Mouse (Mus musculus): ENCODE data around the gene Bspry. TPM values are rescaled to one million over a fixed set of nuclear protein-coding genes. Genes with fewer than 3 reads are reported as not detected.

Bspry gene
- polyA plus RNA-seq, 1 experiment from 2014 or later, result 0.85 TPM

- Histone ChIP-seq H3K36me3 (no peaks in the 10 kb centered on the region), H3K4me3 (no peak overlapping the region), H3K27me3 (no peaks in the 10 kb centered on the region), H3K4me2 (replicated peaks) (no peak overlapping the region), H3K9ac (replicated peaks) (no peak overlapping the region), H3K4me1 (peaks cover 5% of the 10 kb centered on the region; the same call in 1 of the 2 replicates), H3K9me3 (no peaks in the 10 kb centered on the region), H3K27ac (replicated peaks) (no peak overlapping the region)
- ATAC-seq (replicated peaks), result no peak
Measured at GRCm38 (mm10) chr4:62544801-62545200, 64.9 kb downstream of the Bspry start.

Other genes starting within 250 kb of the Bspry start
- 20.4 TPM in 2 replicates for gene Zfp37, start 249.0 kb upstream of the Bspry start, polyA plus RNA-seq (2015; fragmentation: Nextera tagmentation; extraction: Ambion mirVana)
- 11.1 and 11.8 TPM in 2 replicates for gene Slc31a2, start 217.5 kb upstream of the Bspry start, polyA plus RNA-seq (2015; fragmentation: Nextera tagmentation; extraction: Ambion mirVana)
- 22.8 and 23.6 TPM in 2 replicates for gene Fkbp15, start 119.5 kb upstream of the Bspry start, polyA plus RNA-seq (2015; fragmentation: Nextera tagmentation; extraction: Ambion mirVana)
- gene Slc31a1, start 119.3 kb upstream of the Bspry start, polyA plus RNA-seq (2015; fragmentation: Nextera tagmentation; extraction: Ambion mirVana), result 39.2 and 40.4 TPM in 2 replicates
- 104 and 125 TPM in 2 replicates for gene Cdc26, start 71.4 kb upstream of the Bspry start, polyA plus RNA-seq (2015; fragmentation: Nextera tagmentation; extraction: Ambion mirVana)
- gene Prpf4, start 71.3 kb upstream of the Bspry start, polyA plus RNA-seq (2015; fragmentation: Nextera tagmentation; extraction: Ambion mirVana), result 17.8 and 19.5 TPM in 2 replicates
- 0.32 TPM in 1 of 2 replicates, not detected in the other for gene Rnf183, start 44.8 kb upstream of the Bspry start, polyA plus RNA-seq (2015; fragmentation: Nextera tagmentation; extraction: Ambion mirVana)
- 9.9 and 11.5 TPM in 2 replicates for gene Wdr31, start 9.2 kb upstream of the Bspry start, polyA plus RNA-seq (2015; fragmentation: Nextera tagmentation; extraction: Ambion mirVana)
- gene Hdhd3, start 23.4 kb downstream of the Bspry start, polyA plus RNA-seq (2015; fragmentation: Nextera tagmentation; extraction: Ambion mirVana), result 10.8 TPM in 2 replicates
- 63.3 and 64.3 TPM in 2 replicates for gene Alad, start 39.9 kb downstream of the Bspry start, polyA plus RNA-seq (2015; fragmentation: Nextera tagmentation; extraction: Ambion mirVana)
- 83.9 and 88.4 TPM in 2 replicates for gene Pole3, start 45.0 kb downstream of the Bspry start, polyA plus RNA-seq (2015; fragmentation: Nextera tagmentation; extraction: Ambion mirVana)
- gene 4933430I17Rik, start 45.3 kb downstream of the Bspry start, polyA plus RNA-seq (2015; fragmentation: Nextera tagmentation; extraction: Ambion mirVana), result 0.60 and 0.79 TPM in 2 replicates
- gene Rgs3, start 79.8 kb downstream of the Bspry start, polyA plus RNA-seq (2015; fragmentation: Nextera tagmentation; extraction: Ambion mirVana), result 46.7 and 53.4 TPM in 2 replicates

Data from forebrain, embryonic 15.5 days (tissue).